8 mouse cellular contexts compared by ENCODE assay signal in genomic region chr15:12248279-12248678, GRCm38 (mm10). TPM values are rescaled to one million over a fixed set of nuclear protein-coding genes. Genes with fewer than 3 reads are reported as not detected.
DNase-seq lines count a peak whose midpoint lies in the region; ATAC-seq and TF ChIP-seq lines count a peak whose summit lies in the region.
"Had no signal": no experiment of that assay in that cellular context is flagged by ENCODE, and none has a peak within 500 bp of the region (broad histone marks: within the 10 kb centered on the region; RNA-seq: fewer than 3 reads in every experiment).

No protein-coding gene starts in this region.

- H3K79me2 ChIP-seq in CH12.LX (replicated peaks; ENCODE audit: control insufficient read depth, extremely low read depth, insufficient read depth, poor library complexity, severe bottlenecking), result no peaks in the 10 kb centered on the region

- TF ChIP-seq RAD21 in CH12.LX (IDR thresholded peaks at IDR 0.05; ENCODE audit: low read depth, low read length), result peak; percentile 52

- no peak overlapping the region for H3K27ac ChIP-seq in kidney, embryonic 14.5 days (ENCODE audit: low read depth, low read length)
- H3K27ac ChIP-seq in CH12.LX (ENCODE audit: insufficient read depth, low read depth), result no peak overlapping the region
- H3K27ac ChIP-seq: limb, embryonic 15.5 days had no signal

- dilution Hi-C loops in CH12.LX (cut with MboI; ENCODE audit: extremely low pct_ligation_motif_present, extremely low pct_unique_long_range_greater_than_20kb, low sequenced_read_pairs), result no loop called here

- no peaks in the 10 kb centered on the region for H3K9me3 ChIP-seq in kidney, embryonic 14.5 days (ENCODE audit: control insufficient read depth, low read length)
- H3K9me3 ChIP-seq in CH12.LX (replicated peaks; ENCODE audit: low read length), result peaks cover 2% of the 10 kb centered on the region
- H3K9me3 ChIP-seq: limb, embryonic 15.5 days had no signal

- H3K4me3 ChIP-seq in kidney, embryonic 14.5 days (ENCODE audit: low read length), result no peak overlapping the region
- H3K4me3 ChIP-seq in CH12.LX (replicated peaks in 1 of 3; ENCODE audit: low read depth in 2 of 3, low read length in 2 of 3, poor library complexity in 1 of 3), result no peak overlapping the region
- H3K4me3 ChIP-seq: limb, embryonic 15.5 days had no signal

- in situ Hi-C loops in CH12.LX (cut with MboI; ENCODE audit: low pct_ligation_motif_present, low pct_unique_long_range_greater_than_20kb, low sequenced_read_pairs), result no loop called here

- no peak for TF ChIP-seq POLR2A in CH12.LX (IDR thresholded peaks at IDR 0.05; ENCODE audit: low read depth, low read length)

- ATAC-seq in kidney, embryonic 14.5 days (ENCODE audit: low FRiP score, low TSS enrichment), result no peak

- WGBS in kidney, embryonic 14.5 days, result 64% methylated on average over 4 of the region's 4 CpGs

- H3K27me3 ChIP-seq in kidney, embryonic 14.5 days (ENCODE audit: control insufficient read depth, insufficient read depth, low read length), result no peaks in the 10 kb centered on the region
- H3K27me3 ChIP-seq in CH12.LX (replicated peaks), result no peaks in the 10 kb centered on the region
- H3K27me3 ChIP-seq: limb, embryonic 15.5 days had no signal

- no peak overlapping the region for H3K9ac ChIP-seq in kidney, embryonic 14.5 days (ENCODE audit: low read depth, low read length)
- no peak overlapping the region for H3K9ac ChIP-seq in CH12.LX (ENCODE audit: insufficient read depth, low read depth)
- H3K9ac ChIP-seq: limb, embryonic 15.5 days had no signal

- DNase-seq in kidney, adult 18-20 months, result peak; percentile 45
- DNase-seq in CH12.LX (ENCODE audit: extremely low read depth), result peak; percentile 76
- peak; percentile 47 for DNase-seq in T-cell, adult 2 months (ENCODE audit: low spot score)
- peak; percentile 46 to 65 for DNase-seq in kidney, postnatal 4 days
- peak; percentile 77 for DNase-seq in thymus, postnatal 4 days
- no peak for DNase-seq in urinary bladder, postnatal 25 days (ENCODE audit: low spot score)

- H3K4me1 ChIP-seq in kidney, embryonic 14.5 days (ENCODE audit: control insufficient read depth, insufficient read depth, low read length), result no peaks in the 10 kb centered on the region
- peaks cover 4 to 59% of the 10 kb centered on the region in 2 experiments; a peak in 2 of 4 replicates for H3K4me1 ChIP-seq in CH12.LX (ENCODE audit: control insufficient read depth in 1 of 2, insufficient read depth in 2 of 2)
- H3K4me1 ChIP-seq: limb, embryonic 15.5 days had no signal

- no peak for TF ChIP-seq EP300 in CH12.LX (IDR thresholded peaks at IDR 0.05; ENCODE audit: low read length)

- TF ChIP-seq CTCF in CH12.LX (conservative IDR thresholded peaks at IDR 0.05 in 1 of 2, IDR thresholded peaks at IDR 0.05 in 1 of 2; ENCODE audit: low read depth in 2 of 2, low read length in 2 of 2), result peak; percentile 72 to 81

- H3K4me2 ChIP-seq in kidney, embryonic 14.5 days (replicated peaks; ENCODE audit: low read depth, low read length), result no peak overlapping the region
- H3K4me2 ChIP-seq in CH12.LX (ENCODE audit: insufficient read depth, low read depth, poor library complexity, severe bottlenecking), result no peak overlapping the region
- H3K4me2 ChIP-seq: limb, embryonic 15.5 days had no signal

- H3K36me3 ChIP-seq in kidney, embryonic 14.5 days (ENCODE audit: control insufficient read depth, insufficient read depth, low read length), result peaks cover 44% of the 10 kb centered on the region
- H3K36me3 ChIP-seq in CH12.LX (replicated peaks in 1 of 2; ENCODE audit: control insufficient read depth in 1 of 2, insufficient read depth in 1 of 2, low read length in 1 of 2), result peaks cover 30 to 61% of the 10 kb centered on the region in 2 experiments

TF ChIP-seq in CH12.LX, 34 proteins besides CTCF, POLR2A, EP300 and RAD21:
- no peak for TF ChIP-seq JUND (conservative IDR thresholded peaks at IDR 0.05; ENCODE audit: low read depth, low read length)
- TF ChIP-seq SMC3 (IDR thresholded peaks at IDR 0.05; ENCODE audit: low read depth, low read length), result peak; percentile 74
- 0 out of 2 replicates have a peak, but pooled peaks have one; percentile 4 for TF ChIP-seq NELFE (IDR thresholded peaks at IDR 0.05; ENCODE audit: low read depth, low read length)

RNA-seq across cellular contexts. Expression of gene Mtmr12, which starts 43.5 kb away (rescaled TPM):
- polyA plus RNA-seq in kidney, embryonic 14.5 days (2014; fragmentation: Nextera tagmentation; extraction: Ambion mirVana), result 10.6 and 25.4 TPM in 2 replicates
- total RNA-seq in CH12.LX (2012; rRNA removed), result 8.2 and 8.6 TPM in 2 replicates
- 11.0 and 12.3 TPM in 2 replicates for total RNA-seq in CH12.LX (2014; rRNA removed)
- polyA plus RNA-seq in CH12.LX (2012; ENCODE audit: insufficient read length, low read depth), result 15.3 and 16.3 TPM in 2 replicates
